Mouse (Mus musculus): ENCODE data around the gene Rpap1. TPM values are rescaled to one million over a fixed set of nuclear protein-coding genes. Genes with fewer than 3 reads are reported as not detected.
A peak's percentile ranks its signal among the peaks of the same experiment; 100 is the strongest.

Rpap1 gene
- polyA plus RNA-seq, 1 experiment from 2014 or later: 40.6 TPM

- Histone ChIP-seq H3K9me3 (no peaks in the 10 kb centered on the region), H3K27me3 (replicated peaks; ENCODE audit: low read depth, poor library complexity, severe bottlenecking) (peaks cover 48% of the 10 kb centered on the region), H3K4me1 (peaks cover 83% of the 10 kb centered on the region), H3K36me3 (replicated peaks) (peaks cover 70% of the 10 kb centered on the region), H3K4me3 (no peak overlapping the region), H3K27ac (replicated peaks) (no peak overlapping the region)
- DNase-seq (ENCODE audit: low spot score): no peak
- whole genome bisulfite sequencing: 39% methylated on average over 8 of the region's 8 CpGs
Observed at GRCm38 (mm10) chr2:119805536-119805935, 18.2 kb upstream of the Rpap1 start.

GRCm38 (mm10) chr2:119804776-119805175 is 17.4 kb upstream of the Rpap1 start:
- Histone ChIP-seq H3K4me3 (no peak overlapping the region), H3K36me3 (replicated peaks) (peaks cover 62% of the 10 kb centered on the region), H3K9me3 (no peaks in the 10 kb centered on the region), H3K4me1 (peaks cover 90% of the 10 kb centered on the region), H3K27me3 (replicated peaks; ENCODE audit: low read depth, poor library complexity, severe bottlenecking) (peaks cover 51% of the 10 kb centered on the region), H3K27ac (replicated peaks) (0 out of 2 replicates have a peak overlapping the region, but pooled peaks have one; percentile 44)
- WGBS: 29% methylated on average over 9 of the region's 9 CpGs
- no peak for DNase-seq (ENCODE audit: low spot score)

GRCm38 (mm10) chr2:119804275-119804628 is 16.9 kb upstream of the Rpap1 start:
- no peaks in the 10 kb centered on the region for H3K9me3 ChIP-seq
- no peak overlapping the region for H3K4me3 ChIP-seq
- H3K27ac ChIP-seq (replicated peaks): 0 out of 2 replicates have a peak overlapping the region, but pooled peaks have one; percentile 44
- H3K4me1 ChIP-seq: peaks cover 94% of the 10 kb centered on the region
- 34% methylated on average over 5 of the region's 5 CpGs for WGBS
- peaks cover 57% of the 10 kb centered on the region for H3K36me3 ChIP-seq (replicated peaks)
- DNase-seq (ENCODE audit: low spot score): no peak
- H3K27me3 ChIP-seq (replicated peaks; ENCODE audit: low read depth, poor library complexity, severe bottlenecking): peaks cover 51% of the 10 kb centered on the region

DNA sequence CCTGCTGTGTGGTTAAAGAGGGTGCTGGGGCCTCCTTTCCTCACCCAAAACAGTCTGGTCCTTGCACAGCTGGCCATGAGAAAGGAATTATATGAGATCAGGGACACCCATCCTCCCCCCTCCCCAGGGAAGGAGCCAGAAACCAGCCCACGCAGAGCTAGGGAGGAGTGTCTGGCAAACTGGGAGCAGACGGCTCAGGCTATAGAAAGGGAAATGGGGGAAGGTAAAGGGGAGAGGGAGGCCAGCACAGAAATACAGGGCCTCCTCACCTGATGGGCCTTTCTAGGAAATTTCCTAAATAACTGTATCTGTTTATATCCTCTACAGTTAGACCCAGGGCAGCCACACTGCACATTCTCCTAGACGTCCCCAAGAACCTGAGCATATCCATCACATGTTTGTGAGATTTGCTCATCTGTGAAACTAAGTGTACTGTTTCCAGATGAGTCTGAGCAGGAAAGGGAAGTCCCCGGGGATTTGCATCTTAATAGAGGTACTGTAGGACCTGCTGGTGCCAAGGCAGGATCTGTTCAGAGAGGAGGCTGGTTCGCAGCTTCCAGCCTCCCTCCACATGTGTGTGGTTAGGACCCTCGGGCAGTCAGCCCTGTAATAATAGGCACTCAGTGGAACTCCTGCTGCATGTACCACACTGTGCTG is 16.4 kb upstream of the Rpap1 start:
- H3K4me1 ChIP-seq: peaks cover 94% of the 10 kb centered on the region
- DNase-seq (ENCODE audit: low spot score): no peak

GRCm38 (mm10) chr2:119802767-119803617 is 15.7 kb upstream of the Rpap1 start:
- Histone ChIP-seq H3K27me3 (replicated peaks; ENCODE audit: low read depth, poor library complexity, severe bottlenecking) (peaks cover 63% of the 10 kb centered on the region), H3K4me1 (peaks cover 94% of the 10 kb centered on the region), H3K9me3 (no peaks in the 10 kb centered on the region), H3K36me3 (replicated peaks) (peaks cover 45% of the 10 kb centered on the region), H3K4me3 (peak overlapping the region; percentile 27), H3K27ac (replicated peaks) (peak overlapping the region; percentile 71)
- peak; percentile 63 for DNase-seq (ENCODE audit: low spot score)
- 33% methylated on average over 10 of the region's 10 CpGs for WGBS

More for the DNA sequence above, 16.4 kb upstream of the Rpap1 start:
- Histone ChIP-seq H3K27ac (replicated peaks) (peak overlapping the region; percentile 71; the same call in 1 of the 2 replicates), H3K9me3 (no peaks in the 10 kb centered on the region), H3K4me3 (peak overlapping the region; percentile 27; the same call in 1 of the 2 replicates), H3K27me3 (replicated peaks; ENCODE audit: low read depth, poor library complexity, severe bottlenecking) (peaks cover 56% of the 10 kb centered on the region), H3K36me3 (replicated peaks) (peaks cover 52% of the 10 kb centered on the region)
- 16% methylated on average over 6 of the region's 6 CpGs for WGBS

GRCm38 (mm10) chr2:119800876-119801846 is 13.8 kb upstream of the Rpap1 start:
- Histone ChIP-seq H3K27me3 (replicated peaks; ENCODE audit: low read depth, poor library complexity, severe bottlenecking) (peaks cover 82% of the 10 kb centered on the region), H3K9me3 (no peaks in the 10 kb centered on the region), H3K4me3 (peak overlapping the region; percentile 93), H3K36me3 (replicated peaks) (peaks cover 31% of the 10 kb centered on the region), H3K4me1 (peaks cover 78% of the 10 kb centered on the region), H3K27ac (replicated peaks) (no peak overlapping the region)
- DNase-seq (ENCODE audit: low spot score): no peak
- 51% methylated on average over 15 of the region's 15 CpGs for WGBS

GRCm38 (mm10) chr2:119799961-119800550 is 12.7 kb upstream of the Rpap1 start:
- DNase-seq (ENCODE audit: low spot score): peak; percentile 37
- Histone ChIP-seq H3K4me1 (peaks cover 69% of the 10 kb centered on the region), H3K9me3 (no peaks in the 10 kb centered on the region), H3K4me3 (peak overlapping the region; percentile 93), H3K27ac (replicated peaks) (peak overlapping the region; percentile 91), H3K27me3 (replicated peaks; ENCODE audit: low read depth, poor library complexity, severe bottlenecking) (peaks cover 76% of the 10 kb centered on the region), H3K36me3 (replicated peaks) (peaks cover 20% of the 10 kb centered on the region)
- under 1% methylated on average over 27 of the region's 27 CpGs for WGBS

DNA sequence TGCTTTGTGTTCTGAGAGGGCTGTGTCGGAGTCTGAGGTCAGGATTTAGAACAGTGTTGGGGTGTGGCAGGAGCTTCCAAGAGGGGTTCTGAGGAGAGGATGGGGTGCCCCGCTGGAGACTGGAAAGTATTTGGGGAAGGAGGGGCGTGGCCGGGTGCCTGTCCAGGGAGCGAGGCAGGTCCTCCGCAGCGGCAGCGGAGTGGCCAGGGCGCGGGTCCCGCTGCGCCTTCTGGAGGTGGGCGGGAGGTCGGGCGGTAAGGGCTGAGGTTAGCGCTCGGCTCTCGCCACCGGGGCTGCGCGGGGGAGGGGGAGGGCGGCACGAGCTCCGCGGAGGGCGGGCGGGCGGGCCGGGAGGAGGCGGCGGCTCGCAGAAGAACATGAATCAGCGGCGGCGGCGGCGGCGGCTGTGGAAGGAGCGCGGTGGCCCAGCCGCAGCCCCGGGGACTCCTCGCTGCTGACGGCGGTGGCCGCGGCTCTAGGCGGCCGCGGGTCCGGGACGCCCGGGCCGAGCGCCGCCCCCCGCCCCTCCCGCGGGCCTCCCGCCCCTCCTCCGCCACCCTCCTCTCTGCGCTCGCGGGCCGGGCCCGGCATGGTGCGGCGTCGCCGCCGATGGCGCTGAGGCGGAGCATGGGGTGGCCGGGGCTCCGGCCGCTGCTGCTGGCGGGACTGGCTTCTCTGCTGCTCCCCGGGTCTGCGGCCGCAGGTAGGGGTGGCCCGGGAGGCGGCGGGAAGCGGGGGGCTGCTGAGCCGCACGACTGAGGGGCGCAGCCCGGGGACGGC is 12.0 kb upstream of the Rpap1 start:
- H3K27ac ChIP-seq (replicated peaks): peak overlapping the region; percentile 91
- WGBS: under 1% methylated on average over 86 of the region's 89 CpGs

GRCm38 (mm10) chr2:119798246-119798927 is 11.1 kb upstream of the Rpap1 start:
- DNase-seq (ENCODE audit: low spot score): peak; percentile 72
- Histone ChIP-seq H3K4me1 (peaks cover 52% of the 10 kb centered on the region), H3K9me3 (no peaks in the 10 kb centered on the region), H3K27me3 (replicated peaks; ENCODE audit: low read depth, poor library complexity, severe bottlenecking) (peaks cover 59% of the 10 kb centered on the region), H3K27ac (replicated peaks) (no peak overlapping the region), H3K36me3 (replicated peaks) (peaks cover 3% of the 10 kb centered on the region), H3K4me3 (0 out of 2 replicates have a peak overlapping the region, but pooled peaks have one; percentile 93)
- WGBS: 9% methylated on average over 13 of the region's 13 CpGs

More for the DNA sequence above, 12.0 kb upstream of the Rpap1 start:
- Histone ChIP-seq H3K4me3 (peak overlapping the region; percentile 93), H3K9me3 (no peaks in the 10 kb centered on the region), H3K36me3 (replicated peaks) (peaks cover 13% of the 10 kb centered on the region), H3K4me1 (peaks cover 62% of the 10 kb centered on the region), H3K27me3 (replicated peaks; ENCODE audit: low read depth, poor library complexity, severe bottlenecking) (peaks cover 69% of the 10 kb centered on the region)
- peak; percentile 74 for DNase-seq (ENCODE audit: low spot score)

- DNase-seq (ENCODE audit: low spot score): no peak
- Histone ChIP-seq H3K4me1 (peaks cover 41% of the 10 kb centered on the region), H3K27me3 (replicated peaks; ENCODE audit: low read depth, poor library complexity, severe bottlenecking) (peaks cover 51% of the 10 kb centered on the region), H3K36me3 (replicated peaks) (no peaks in the 10 kb centered on the region; the same call in 1 of the 2 replicates), H3K27ac (replicated peaks) (no peak within 1 kb of the TSS), H3K4me3 (0 out of 2 replicates have a peak within 1 kb of the TSS, but pooled peaks have one; percentile 2), H3K9me3 (no peaks in the 10 kb centered on the region)
- WGBS: 62% methylated on average over 5 of the region's 5 CpGs
Observed at GRCm38 (mm10) chr2:119797279-119797783, 10.0 kb upstream of the Rpap1 start, which contains the start of gene Tyro3. Tyro3 (plus strand) TSS chr2:119797733.

Measured in embryonic facial prominence, embryonic 10.5 days (tissue).